Mouse (Mus musculus) limb, embryonic 12.5 days (tissue): ENCODE results near the gene Bola1. TPM values are rescaled to one million over a fixed set of nuclear protein-coding genes. Genes with fewer than 3 reads are reported as not detected.

Experiments used
- ATAC-seq: fragments of 200-750 bp; cut with Nextera tagmentation; 2 replicates; pipeline ENCODE4 v1.8.0; 2017; ENCODE audit warnings: low read depth, moderate TSS enrichment; ENCODE audit not compliant: insufficient number of reproducible peaks, insufficient read depth, low FRiP score, low TSS enrichment
- H3K27ac ChIP-seq: fragments of 300-500 bp; sonication (generic); 2 replicates; pipeline ENCODE4 v1.5.1; 2016; ENCODE audit warnings: mild to moderate bottlenecking, moderate library complexity
- H3K27me3 ChIP-seq: fragments of 300-500 bp; sonication (generic); 2 replicates; pipeline ENCODE4 v1.6.1; 2016; ENCODE audit warnings: mild to moderate bottlenecking, moderate library complexity
- H3K36me3 ChIP-seq: fragments of 300-500 bp; sonication (generic); 2 replicates; pipeline ENCODE4 v1.6.1; 2016; ENCODE audit warnings: mild to moderate bottlenecking, moderate library complexity
- H3K4me1 ChIP-seq: fragments of 300-500 bp; sonication (generic); replicated peaks from 2 replicates; pipeline ENCODE4 v1.6.1; 2016
- H3K4me2 ChIP-seq: fragments of 300-500 bp; sonication (generic); 2 replicates; pipeline ENCODE4 v1.6.1; 2016; ENCODE audit warnings: mild to moderate bottlenecking, moderate library complexity
- H3K4me3 ChIP-seq: fragments of 300-500 bp; sonication (generic); replicated peaks from 2 replicates; pipeline ENCODE4 v1.5.1; 2016; ENCODE audit warnings: mild to moderate bottlenecking
- H3K9ac ChIP-seq: fragments of 300-500 bp; sonication (generic); replicated peaks from 2 replicates; pipeline ENCODE4 v1.6.1; 2016; ENCODE audit warnings: mild to moderate bottlenecking, moderate library complexity
- H3K9me3 ChIP-seq: fragments of 300-500 bp; sonication (generic); 2 replicates; pipeline ENCODE4 v1.6.1; 2016; ENCODE audit warnings: mild to moderate bottlenecking, moderate library complexity
- WGBS: fragments of 180-500 bp; shearing (Covaris S2); methylation state at CpG from one replicate; pipeline ENCODE4 v1.1.7; 2016; 5-methylcytosine and 5-hydroxymethylcytosine counted together
- polyA plus RNA-seq: library from polyadenylated mRNA; unstranded; fragments of >200 nt; fragmentation: Nextera tagmentation; extraction: Ambion mirVana; gene quantifications from 2 replicates; pipeline ENCODE4 v1.2.1, GENCODE M21; 2016

Bola1 gene
- polyA plus RNA-seq, 1 experiment from 2014 or later, result 56.3 TPM

- no peaks in the 10 kb centered on the region for H3K27me3 ChIP-seq
- peak overlapping the region; percentile 77 for H3K9ac ChIP-seq
- 36% methylated on average over 7 of the region's 7 CpGs for WGBS
- H3K9me3 ChIP-seq, result no peaks in the 10 kb centered on the region
- peaks cover 67% of the 10 kb centered on the region for H3K36me3 ChIP-seq
- H3K4me1 ChIP-seq, result peaks cover 33% of the 10 kb centered on the region
- peak overlapping the region; percentile 82 for H3K4me2 ChIP-seq
- ATAC-seq, result no peak
- H3K4me3 ChIP-seq, result peak overlapping the region; percentile 72
- no peak overlapping the region for H3K27ac ChIP-seq
These were observed 46.3 kb downstream of the Bola1 start for GRCm38 (mm10) chr3:96173185-96173584.

- Histone ChIP-seq H3K4me2 (peak within 1 kb of the TSS; percentile 82), H3K27ac (peak within 1 kb of the TSS; percentile 99), H3K36me3 (peaks cover 67% of the 10 kb centered on the region), H3K4me1 (peaks cover 33% of the 10 kb centered on the region), H3K4me3 (peak within 1 kb of the TSS; percentile 72), H3K9ac (peak within 1 kb of the TSS; percentile 77), H3K9me3 (no peaks in the 10 kb centered on the region), H3K27me3 (no peaks in the 10 kb centered on the region)
- under 1% methylated on average over 58 of the region's 58 CpGs for WGBS
- ATAC-seq, result peak; percentile 91
These were observed 47.0 kb downstream of the Bola1 start, which contains the start of gene Sf3b4 for GRCm38 (mm10) chr3:96172197-96173178. TSS of gene Sf3b4 (plus strand) at chr3:96172332.

- Histone ChIP-seq H3K4me1 (peaks cover 33% of the 10 kb centered on the region), H3K9ac (peak overlapping the region; percentile 77), H3K9me3 (no peaks in the 10 kb centered on the region), H3K27me3 (no peaks in the 10 kb centered on the region), H3K27ac (peak overlapping the region; percentile 99), H3K4me3 (peak overlapping the region; percentile 72), H3K36me3 (peaks cover 61% of the 10 kb centered on the region), H3K4me2 (peak overlapping the region; percentile 82)
- ATAC-seq, result no peak
- WGBS, result 21% methylated on average over 18 of the region's 18 CpGs
These were observed 47.8 kb downstream of the Bola1 start for GRCm38 (mm10) chr3:96171583-96172196.

- Histone ChIP-seq H3K9ac (peak overlapping the region; percentile 77; the same call in 1 of the 2 replicates), H3K9me3 (no peaks in the 10 kb centered on the region), H3K4me2 (peak overlapping the region; percentile 82), H3K4me3 (peak overlapping the region; percentile 72), H3K4me1 (peaks cover 33% of the 10 kb centered on the region), H3K27me3 (no peaks in the 10 kb centered on the region), H3K36me3 (peaks cover 55% of the 10 kb centered on the region), H3K27ac (peak overlapping the region; percentile 99; the same call in 1 of the 2 replicates)
- 78% methylated on average over 10 of the region's 10 CpGs for WGBS
- no peak for ATAC-seq
These were observed 48.4 kb downstream of the Bola1 start for GRCm38 (mm10) chr3:96170976-96171545.

GRCm38 (mm10) chr3:96170276-96170675 lies 49.2 kb downstream of the Bola1 start:
- no peak overlapping the region for H3K27ac ChIP-seq

GRCm38 (mm10) chr3:96168466-96169158 lies 50.9 kb downstream of the Bola1 start:
- no peaks in the 10 kb centered on the region for H3K27me3 ChIP-seq
- 83% methylated on average over 12 of the region's 12 CpGs for WGBS
- H3K27ac ChIP-seq, result no peak overlapping the region
- no peaks in the 10 kb centered on the region for H3K9me3 ChIP-seq
- H3K4me1 ChIP-seq, result peaks cover 20% of the 10 kb centered on the region
- H3K4me2 ChIP-seq, result no peak overlapping the region
- H3K4me3 ChIP-seq, result no peak overlapping the region
- H3K36me3 ChIP-seq, result peaks cover 32% of the 10 kb centered on the region
- ATAC-seq, result no peak
- no peak overlapping the region for H3K9ac ChIP-seq

More at GRCm38 (mm10) chr3:96170276-96170675, 49.2 kb downstream of the Bola1 start:
- ATAC-seq, result no peak
- Histone ChIP-seq H3K9me3 (no peaks in the 10 kb centered on the region), H3K27me3 (no peaks in the 10 kb centered on the region), H3K4me1 (peaks cover 33% of the 10 kb centered on the region), H3K36me3 (peaks cover 48% of the 10 kb centered on the region), H3K4me3 (no peak overlapping the region), H3K9ac (no peak overlapping the region), H3K4me2 (0 out of 2 replicates have a peak overlapping the region, but pooled peaks have one; percentile 82)
- 94% methylated on average over 4 of the region's 4 CpGs for WGBS

- Histone ChIP-seq H3K9ac (no peak overlapping the region), H3K4me3 (peak overlapping the region; percentile 55), H3K27ac (no peak overlapping the region), H3K4me1 (peaks cover 34% of the 10 kb centered on the region), H3K4me2 (peak overlapping the region; percentile 83), H3K36me3 (peaks cover 9% of the 10 kb centered on the region), H3K27me3 (no peaks in the 10 kb centered on the region), H3K9me3 (no peaks in the 10 kb centered on the region)
- ATAC-seq, result no peak
- 86% methylated on average over 6 of the region's 6 CpGs for WGBS
These were observed 56.5 kb downstream of the Bola1 start for GRCm38 (mm10) chr3:96163040-96163439.

- ATAC-seq, result no peak
- Histone ChIP-seq H3K36me3 (peaks cover 5% of the 10 kb centered on the region; the same call in 1 of the 2 replicates), H3K27ac (peak within 1 kb of the TSS; percentile 90), H3K4me1 (peaks cover 34% of the 10 kb centered on the region), H3K4me2 (peak within 1 kb of the TSS; percentile 83), H3K4me3 (peak within 1 kb of the TSS; percentile 55), H3K27me3 (no peaks in the 10 kb centered on the region), H3K9ac (peak within 1 kb of the TSS; percentile 72), H3K9me3 (no peaks in the 10 kb centered on the region)
- WGBS, result 6% methylated on average over 16 of the region's 16 CpGs
These were observed 57.4 kb downstream of the Bola1 start, which contains the start of gene Mtmr11 for GRCm38 (mm10) chr3:96161869-96162840. TSS of gene Mtmr11 (plus strand) at chr3:96162004.

GRCm38 (mm10) chr3:96160803-96161516 lies 58.5 kb downstream of the Bola1 start:
- peak overlapping the region; percentile 55 for H3K4me3 ChIP-seq
- ATAC-seq, result peak; percentile 82
- H3K36me3 ChIP-seq, result peaks cover 6% of the 10 kb centered on the region
- H3K9me3 ChIP-seq, result no peaks in the 10 kb centered on the region
- H3K27me3 ChIP-seq, result no peaks in the 10 kb centered on the region
- H3K27ac ChIP-seq, result peak overlapping the region; percentile 90
- under 1% methylated on average over 12 of the region's 12 CpGs for WGBS
- H3K4me1 ChIP-seq, result peaks cover 34% of the 10 kb centered on the region
- H3K4me2 ChIP-seq, result peak overlapping the region; percentile 83
- H3K9ac ChIP-seq, result peak overlapping the region; percentile 72
